Mouse (Mus musculus) spleen, embryonic (tissue): ENCODE measurements around the gene Strn4.

Experiments used
- CTCF ChIA-PET: fragments of 350-600 bp; sonication (Branson Sonifier 250); formaldehyde crosslinking; loops from one replicate; lab custom pipeline; 2022; lab: Charles Lee

Strn4 gene

DNA sequence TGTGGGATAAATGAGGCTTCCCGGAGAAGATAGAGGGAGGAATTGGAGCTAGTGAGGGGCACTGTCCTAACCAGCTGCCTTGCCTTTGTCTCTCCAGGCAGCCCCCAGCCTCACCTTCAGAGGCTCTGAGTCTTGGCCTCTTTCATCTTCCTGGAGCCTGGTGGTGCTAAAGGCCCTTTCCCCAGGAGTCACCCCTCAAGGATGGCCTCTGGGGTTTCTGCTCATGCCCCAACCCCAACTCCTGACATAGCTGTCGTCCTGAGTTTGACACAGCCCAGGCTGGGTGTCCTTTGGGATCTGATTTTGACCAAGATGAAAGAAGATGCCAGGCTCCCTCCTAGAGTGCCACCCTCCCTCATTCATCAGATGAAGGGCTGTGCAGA is 24.4 kb downstream of the Strn4 start:
- CTCF ChIA-PET: no interaction called here

GRCm38 (mm10) chr7:16841078-16841477 is 25.4 kb downstream of the Strn4 start:
- CTCF ChIA-PET: no interaction called here

GRCm38 (mm10) chr7:16841561-16842560 is 26.2 kb downstream of the Strn4 start:
- CTCF ChIA-PET: no interaction called here

DNA sequence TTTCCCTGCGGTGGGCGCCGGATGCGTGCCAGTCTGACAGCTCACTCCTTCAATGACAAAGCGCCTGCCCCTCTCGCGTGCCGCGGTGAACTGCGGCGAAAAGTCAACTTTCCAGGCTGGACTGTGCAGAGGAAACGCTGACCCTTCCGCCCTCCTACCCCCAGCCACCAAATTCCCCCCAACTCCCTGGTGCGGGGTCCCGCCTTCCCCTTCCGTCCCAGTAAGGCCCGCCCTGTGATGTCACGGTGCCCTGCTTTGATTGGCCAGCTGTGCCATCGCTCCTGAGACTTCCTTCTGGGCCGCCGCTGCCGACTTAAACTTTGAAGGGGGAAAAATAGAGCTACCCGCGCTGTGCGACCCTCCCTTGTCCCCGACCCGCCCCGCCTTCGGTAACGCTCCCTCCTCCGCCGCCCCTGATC is 27.0 kb downstream of the Strn4 start, which contains the start of gene Prkd2:
Prkd2 (plus strand) TSS at position 258 of the 419 bp plus-strand sequence.
- CTCF ChIA-PET: no interaction called here

DNA sequence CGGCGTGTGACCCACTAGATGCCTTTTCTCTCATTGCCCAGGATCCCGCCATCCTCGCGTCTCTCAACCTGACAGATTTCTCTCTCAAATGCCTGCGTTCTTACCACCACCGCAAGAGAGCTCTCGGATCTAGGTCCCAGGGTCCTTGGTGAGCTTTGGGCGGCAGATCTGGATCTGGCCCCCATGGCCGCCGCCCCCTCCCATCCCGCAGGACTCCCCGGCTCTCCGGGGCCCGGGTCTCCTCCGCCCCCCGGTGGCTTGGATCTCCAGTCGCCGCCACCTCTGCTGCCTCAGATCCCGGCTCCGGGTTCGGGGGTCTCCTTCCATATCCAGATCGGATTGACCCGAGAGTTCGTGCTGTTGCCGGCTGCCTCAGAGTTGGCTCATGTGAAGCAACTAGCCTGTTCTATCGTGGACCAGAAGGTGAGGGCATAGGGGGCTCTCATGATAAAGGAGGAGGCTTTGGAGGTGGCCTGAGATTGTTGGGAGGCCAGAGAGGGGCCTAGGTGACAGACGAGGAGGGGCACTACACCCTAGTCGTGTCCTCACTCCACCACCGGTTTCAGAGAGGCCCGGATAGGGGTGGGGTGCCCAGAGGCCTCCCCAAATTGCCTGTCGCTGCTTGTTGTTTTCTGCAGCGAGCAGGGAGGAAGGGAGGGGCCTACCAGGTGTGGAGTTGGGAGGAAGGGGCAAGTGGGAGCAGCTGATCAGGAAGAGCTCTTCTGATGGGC is 27.9 kb downstream of the Strn4 start:
- CTCF ChIA-PET: interaction anchor here (0.6 kb wide), 1 partner anchor 19 kb away, joined by 3 read pairs; no protein-coding TSS in a partner anchor

DNA sequence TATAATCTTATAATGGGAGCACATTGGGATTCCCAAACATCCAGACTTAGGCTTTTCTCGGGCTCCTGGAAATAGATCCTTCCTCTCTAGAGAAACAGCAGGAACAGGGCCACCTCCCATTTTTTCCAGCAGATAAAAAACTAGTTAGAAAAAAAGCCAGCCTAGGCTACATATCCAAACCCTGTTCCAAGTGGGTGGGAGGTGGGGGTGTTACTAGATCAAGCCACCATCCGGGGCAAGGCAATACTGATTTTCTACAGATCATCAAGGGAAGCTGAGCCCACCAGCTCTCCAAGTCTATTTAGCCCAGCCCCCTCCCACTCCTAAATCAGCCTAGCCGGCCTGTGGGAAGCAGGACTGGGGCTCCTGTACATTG is 29.0 kb downstream of the Strn4 start:
- CTCF ChIA-PET: interaction anchor here (1.6 kb wide), 1 partner anchor 15 kb away, joined by 5 read pairs; no protein-coding TSS in a partner anchor

DNA sequence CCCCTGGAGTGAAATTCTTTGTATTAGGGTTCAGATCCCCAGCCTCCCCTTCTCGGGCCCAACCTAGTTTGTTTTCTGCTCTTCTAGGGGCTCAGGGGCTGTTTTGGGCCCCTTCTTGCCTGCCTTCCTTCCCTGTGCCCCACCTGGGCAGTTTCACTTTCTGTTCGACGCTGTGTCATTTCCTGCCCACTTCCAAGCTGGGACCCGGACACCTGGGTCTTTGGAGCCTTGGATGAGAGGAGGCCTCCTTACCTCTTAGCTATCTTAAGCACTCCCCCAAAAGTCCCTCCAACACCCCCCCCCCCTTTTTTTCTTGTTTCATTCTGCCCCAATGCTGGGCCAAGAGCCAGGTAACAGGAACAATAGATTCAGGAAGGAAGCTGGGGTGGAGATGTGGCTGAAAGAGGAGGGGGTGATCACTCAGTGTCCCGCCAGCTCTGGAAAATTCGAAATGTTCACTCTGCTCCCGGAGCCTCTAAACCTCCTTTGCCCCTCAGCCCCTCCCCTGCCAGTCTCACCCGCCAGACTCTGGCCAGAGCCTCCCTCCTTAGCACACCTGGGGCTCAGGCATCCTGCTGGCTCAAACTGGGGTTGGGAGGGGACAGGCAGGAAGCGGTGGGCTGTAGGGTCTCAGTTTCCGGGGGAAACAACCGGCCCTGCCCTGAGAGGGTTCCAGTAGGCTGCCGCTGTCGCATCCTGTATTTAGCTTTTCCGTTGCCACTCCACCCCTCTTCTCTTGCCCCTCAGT is 29.6 kb downstream of the Strn4 start:
- CTCF ChIA-PET: interaction anchor here (0.9 to 1.6 kb wide), 3 partner anchors 14 to 19 kb away, joined by 3 to 10 read pairs (median 5); no protein-coding TSS in a partner anchor

GRCm38 (mm10) chr7:16845820-16846167 is 30.1 kb downstream of the Strn4 start:
- CTCF ChIA-PET: interaction anchor here (0.9 to 1.6 kb wide), 3 partner anchors 14 to 19 kb away, joined by 3 to 10 read pairs (median 5); no protein-coding TSS in a partner anchor

- CTCF ChIA-PET: interaction anchor here (1.5 kb wide), 1 partner anchor 20 kb away, joined by 10 read pairs; no protein-coding TSS in a partner anchor
Measured at GRCm38 (mm10) chr7:16846775-16847174, 31.1 kb downstream of the Strn4 start.

DNA sequence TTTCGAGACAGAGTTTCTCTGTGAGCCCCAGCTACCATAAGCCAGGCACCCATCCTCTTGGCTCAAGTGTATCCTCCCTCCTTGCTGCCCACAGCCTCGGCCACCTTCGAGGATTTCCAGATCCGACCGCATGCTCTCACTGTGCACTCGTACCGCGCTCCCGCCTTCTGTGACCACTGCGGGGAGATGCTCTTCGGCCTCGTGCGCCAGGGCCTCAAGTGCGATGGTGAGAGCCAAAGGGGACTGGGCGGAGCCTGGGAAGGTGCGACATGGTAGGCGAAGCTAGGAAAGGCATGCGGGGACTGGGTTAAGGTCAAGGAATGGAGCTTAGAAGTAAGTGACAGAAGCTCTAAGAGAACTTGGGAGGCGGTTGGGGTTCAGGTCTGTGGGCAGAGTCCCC is 31.8 kb downstream of the Strn4 start:
- CTCF ChIA-PET: interaction anchor here (0.8 to 1.4 kb wide), 2 partner anchors 11 to 25 kb away, joined by 4 read pairs; no protein-coding TSS in a partner anchor

GRCm38 (mm10) chr7:16848579-16848978 is 32.9 kb downstream of the Strn4 start:
- CTCF ChIA-PET: interaction anchor here (0.7 to 1.4 kb wide), 2 partner anchors 9 to 11 kb away, joined by 3 to 4 read pairs; no protein-coding TSS in a partner anchor

DNA sequence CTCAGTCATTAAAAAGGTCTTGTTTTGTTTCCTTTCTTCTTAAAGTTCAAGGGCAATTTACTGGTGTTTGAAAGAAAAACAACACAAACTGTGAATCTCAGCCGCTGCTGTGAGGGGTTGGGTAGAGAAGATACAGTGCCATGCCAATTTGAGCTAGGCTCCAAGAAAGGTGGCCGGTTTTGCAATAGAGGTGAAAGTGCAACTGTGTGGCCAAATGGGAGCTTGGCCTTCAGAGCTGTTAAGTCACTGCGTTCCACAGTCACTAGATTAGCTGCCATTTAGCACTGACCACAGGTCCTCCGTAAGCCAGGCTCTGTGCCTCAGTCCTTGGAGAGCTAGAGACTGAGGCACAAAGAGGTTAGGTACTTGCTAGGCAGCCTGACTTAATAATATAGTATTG is 35.9 kb downstream of the Strn4 start:
- CTCF ChIA-PET: no interaction called here

DNA sequence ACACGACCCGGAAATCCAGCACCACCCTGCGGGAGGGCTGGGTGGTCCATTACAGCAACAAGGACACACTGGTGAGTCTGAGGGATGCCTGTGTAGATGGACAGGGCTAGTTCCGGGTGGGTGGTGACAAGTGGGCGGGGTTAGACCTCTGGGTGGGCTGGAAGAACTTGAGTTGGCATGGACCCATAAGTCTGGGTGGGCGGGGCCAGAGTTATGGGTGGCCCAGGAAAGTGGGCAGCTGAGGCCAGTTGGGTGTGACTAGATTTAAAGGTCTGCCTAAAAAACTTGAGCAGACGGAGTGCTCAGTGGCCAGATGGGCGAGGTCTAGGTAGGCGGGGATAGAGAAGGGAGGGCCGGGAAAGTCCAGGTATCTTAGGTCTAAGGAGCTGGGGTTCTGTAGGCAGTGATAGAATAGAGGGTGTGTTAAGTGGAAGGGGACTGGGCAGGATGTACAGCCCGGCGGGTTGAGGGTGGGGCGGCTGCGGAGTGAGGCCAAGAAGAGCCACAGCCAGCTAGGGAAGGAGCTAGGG is 37.7 kb downstream of the Strn4 start:
- CTCF ChIA-PET: interaction anchor here (0.6 to 1.1 kb wide), 4 partner anchors 12 to 430 kb away, joined by 3 to 11 read pairs (median 3); no protein-coding TSS in a partner anchor

DNA sequence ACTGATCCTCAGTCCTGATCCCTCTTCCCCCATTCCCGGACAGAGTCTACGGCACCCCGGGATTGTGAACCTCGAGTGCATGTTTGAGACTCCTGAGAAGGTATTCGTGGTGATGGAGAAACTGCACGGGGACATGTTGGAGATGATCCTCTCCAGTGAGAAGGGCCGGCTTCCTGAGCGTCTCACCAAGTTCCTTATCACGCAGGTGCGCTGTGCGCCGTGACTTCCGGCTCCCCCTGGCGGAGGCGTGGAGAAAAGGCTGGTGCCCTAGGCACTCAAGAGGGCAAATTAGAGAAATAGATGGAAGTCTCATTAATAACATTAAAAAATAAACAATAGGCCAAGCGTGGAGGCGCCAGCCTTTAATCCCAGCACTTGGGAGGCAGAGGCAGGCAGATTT is 42.6 kb downstream of the Strn4 start:
- CTCF ChIA-PET: interaction anchor here (0.7 to 2.3 kb wide), 3 partner anchors 10 to 36 kb away, joined by 4 to 7 read pairs (median 5); no protein-coding TSS in a partner anchor

- CTCF ChIA-PET: interaction anchor here (0.6 to 2.3 kb wide), 5 partner anchors 12 to 40 kb away, joined by 3 to 7 read pairs (median 5); no protein-coding TSS in a partner anchor
Measured at GRCm38 (mm10) chr7:16859902-16860651, 44.4 kb downstream of the Strn4 start.

DNA sequence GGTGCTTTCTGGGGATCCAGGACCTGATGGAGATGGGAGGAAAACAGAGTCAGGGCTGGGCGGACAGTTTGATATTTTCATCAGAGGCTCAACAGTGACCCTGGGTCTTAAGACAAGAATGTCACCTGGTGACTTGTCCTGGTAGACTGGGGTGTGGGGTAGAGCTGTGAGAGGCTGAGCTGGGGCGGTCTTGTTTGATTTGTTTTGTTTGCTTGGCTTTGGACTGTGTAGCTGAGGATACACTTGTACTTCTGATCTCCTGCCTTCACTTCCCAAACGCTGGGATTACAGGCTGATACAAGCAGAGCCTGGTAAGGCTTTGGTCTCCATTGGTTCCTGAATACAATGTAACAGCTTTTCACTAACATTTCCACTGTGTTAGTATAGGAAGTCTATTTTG is 51.8 kb downstream of the Strn4 start:
- CTCF ChIA-PET: no interaction called here

DNA sequence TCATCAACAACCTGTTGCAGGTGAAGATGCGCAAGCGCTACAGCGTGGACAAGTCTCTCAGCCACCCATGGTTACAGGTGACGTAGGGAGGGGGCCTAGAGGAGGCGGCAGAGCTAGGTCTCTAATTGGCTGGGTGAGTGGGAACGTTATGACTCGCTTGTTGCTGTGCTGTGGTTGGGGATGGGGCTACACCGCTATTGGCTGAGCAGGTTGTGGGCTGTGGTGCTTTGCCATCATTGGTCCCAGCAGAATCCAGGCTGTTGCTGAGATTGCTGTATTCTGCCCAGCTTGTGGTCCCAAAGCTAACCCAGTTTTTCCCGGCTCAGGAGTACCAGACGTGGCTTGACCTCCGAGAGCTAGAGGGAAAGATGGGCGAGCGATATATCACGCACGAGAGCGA is 53.8 kb downstream of the Strn4 start:
- CTCF ChIA-PET: no interaction called here

DNA sequence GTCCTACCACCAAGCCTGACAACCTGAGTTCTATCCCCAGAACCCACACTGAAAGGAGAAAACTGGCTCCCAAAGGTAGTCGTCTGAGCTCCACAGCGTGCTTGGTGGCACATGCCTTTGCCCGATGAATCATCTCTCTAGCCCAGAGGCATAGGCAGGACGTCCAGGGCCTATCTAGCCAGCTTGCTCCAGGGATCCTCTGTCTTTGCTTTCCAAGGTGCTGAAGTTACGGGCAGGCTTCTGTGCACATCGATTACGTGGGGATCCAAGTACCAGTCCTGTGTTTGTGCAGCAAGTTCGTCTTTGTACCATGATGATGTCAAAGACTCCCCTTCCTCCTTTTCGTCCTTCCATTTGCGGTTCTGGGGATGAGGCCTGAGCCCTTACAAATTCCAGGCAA is 55.9 kb downstream of the Strn4 start:
- CTCF ChIA-PET: no interaction called here

GRCm38 (mm10) chr7:16872478-16872877 is 56.8 kb downstream of the Strn4 start:
- CTCF ChIA-PET: interaction anchor here (0.7 to 1.2 kb wide), 2 partner anchors 10 to 23 kb away, joined by 4 to 7 read pairs; no protein-coding TSS in a partner anchor

- CTCF ChIA-PET: interaction anchor here (0.5 to 2.0 kb wide), 5 partner anchors 14 to 61 kb away, joined by 3 to 7 read pairs (median 5); partner anchors contain the start of gene Gng8
Measured at GRCm38 (mm10) chr7:16873392-16873791, 57.7 kb downstream of the Strn4 start.
